22 mouse cellular contexts compared by ENCODE assay signal in genomic region chr14:30430026-30430425, GRCm38 (mm10). TPM values are rescaled to one million over a fixed set of nuclear protein-coding genes. Genes with fewer than 3 reads are reported as not detected.
DNase-seq lines count a peak whose midpoint lies in the region; ATAC-seq and TF ChIP-seq lines count a peak whose summit lies in the region.
"Had no signal": no experiment of that assay in that cellular context is flagged by ENCODE, and none has a peak within 500 bp of the region (broad histone marks: within the 10 kb centered on the region; RNA-seq: fewer than 3 reads in every experiment).

No protein-coding gene starts in this region.

- H3K9ac ChIP-seq in intestine, postnatal 0 days (ENCODE audit: low read depth, low read length), result no peak overlapping the region
- H3K9ac ChIP-seq in intestine, embryonic 15.5 days, result no peak overlapping the region
- no peak overlapping the region for H3K9ac ChIP-seq in MEL (ENCODE audit: control insufficient read depth, low read depth, low read length, poor library complexity, severe bottlenecking)
- H3K9ac ChIP-seq: embryonic facial prominence, embryonic 12.5 days; embryonic facial prominence, embryonic 15.5 days; forebrain, postnatal 0 days; heart, embryonic 12.5 days; hindbrain, embryonic 12.5 days; hindbrain, embryonic 15.5 days had no signal

- peak overlapping the region; percentile 40 for H3K4me3 ChIP-seq in gastrocnemius, adult 2 months
- H3K4me3 ChIP-seq in intestine, postnatal 0 days (ENCODE audit: low read depth, low read length), result no peak overlapping the region
- no peak overlapping the region for H3K4me3 ChIP-seq in intestine, embryonic 15.5 days (replicated peaks)
- peak overlapping the region; percentile 5 to 52; a peak in 1 of 4 replicates for H3K4me3 ChIP-seq in MEL (ENCODE audit: control insufficient read depth in 1 of 2, insufficient read depth in 1 of 2, low read depth in 2 of 2, low read length in 2 of 2)
- H3K4me3 ChIP-seq: embryonic facial prominence, embryonic 12.5 days; embryonic facial prominence, embryonic 15.5 days; heart, embryonic 12.5 days; hindbrain, embryonic 12.5 days; hindbrain, embryonic 15.5 days had no signal

- no peak for ATAC-seq in intestine, postnatal 0 days
- ATAC-seq in intestine, embryonic 15.5 days, result no peak
- 0 out of 2 replicates have a peak, but pooled peaks have one; percentile 14 for ATAC-seq in megakaryocyte-erythroid progenitor cell, adult 5-6 weeks (replicated peaks; ENCODE audit: low FRiP score, low TSS enrichment, poor library complexity, severe bottlenecking)
- no peak for ATAC-seq in cerebellum, adult (ENCODE audit: insufficient number of reproducible peaks, low FRiP score, low TSS enrichment)
- ATAC-seq: forebrain, embryonic 14.5 days; forebrain, postnatal 0 days; intestine, embryonic 16.5 days; Patski had no signal

- no peak for TF ChIP-seq POLR2A in MEL (IDR thresholded peaks at IDR 0.05; ENCODE audit: control insufficient read depth in 1 of 2, insufficient read depth in 1 of 2, low read depth in 1 of 2, low read length in 2 of 2, poor library complexity in 1 of 2)

- H3K9me3 ChIP-seq in intestine, postnatal 0 days (ENCODE audit: control insufficient read depth), result no peaks in the 10 kb centered on the region
- no peaks in the 10 kb centered on the region for H3K9me3 ChIP-seq in intestine, embryonic 15.5 days
- H3K9me3 ChIP-seq in MEL (replicated peaks; ENCODE audit: insufficient read depth, low read length), result no peaks in the 10 kb centered on the region
- H3K9me3 ChIP-seq: embryonic facial prominence, embryonic 12.5 days; embryonic facial prominence, embryonic 15.5 days; heart, embryonic 12.5 days; hindbrain, embryonic 12.5 days; hindbrain, embryonic 15.5 days had no signal

- no peak for TF ChIP-seq RAD21 in MEL (IDR thresholded peaks at IDR 0.05; ENCODE audit: low read depth, low read length)

- intact Hi-C loops in gastrocnemius, adult 2 months (cut with DNase I), result no loop called here

- no peaks in the 10 kb centered on the region for H3K36me3 ChIP-seq in intestine, postnatal 0 days (ENCODE audit: control insufficient read depth, insufficient read depth)
- H3K36me3 ChIP-seq in intestine, embryonic 15.5 days, result no peaks in the 10 kb centered on the region
- H3K36me3 ChIP-seq in MEL (ENCODE audit: control insufficient read depth in 1 of 2, insufficient read depth in 2 of 2, low read length in 2 of 2), result no peaks in the 10 kb centered on the region; a peak in 1 of 4 replicates
- H3K36me3 ChIP-seq: embryonic facial prominence, embryonic 12.5 days; embryonic facial prominence, embryonic 15.5 days; heart, embryonic 12.5 days; hindbrain, embryonic 12.5 days; hindbrain, embryonic 15.5 days had no signal

- 80% methylated on average over 9 of the region's 9 CpGs for WGBS in intestine, postnatal 0 days
- 81% methylated on average over 9 of the region's 9 CpGs for WGBS in intestine, embryonic 15.5 days

- 0 out of 2 replicates have a peak overlapping the region, but pooled peaks have one; percentile 45 for H3K4me2 ChIP-seq in intestine, postnatal 0 days (replicated peaks; ENCODE audit: low read depth)
- H3K4me2 ChIP-seq in intestine, embryonic 15.5 days (replicated peaks), result no peak overlapping the region
- H3K4me2 ChIP-seq: embryonic facial prominence, embryonic 12.5 days; embryonic facial prominence, embryonic 15.5 days; hindbrain, embryonic 12.5 days; hindbrain, embryonic 15.5 days had no signal

- TF ChIP-seq CTCF in gastrocnemius, adult 2 months (IDR thresholded peaks at IDR 0.05), result no peak
- TF ChIP-seq CTCF in intestine, postnatal 0 days (IDR thresholded peaks at IDR 0.05; ENCODE audit: low read depth), result no peak
- TF ChIP-seq CTCF in MEL (IDR thresholded peaks at IDR 0.05 in 2 of 3, conservative IDR thresholded peaks at IDR 0.05 in 1 of 3; ENCODE audit: control insufficient read depth in 1 of 3, insufficient read depth in 1 of 3, low read depth in 2 of 3, low read length in 3 of 3, poor library complexity in 1 of 3, severe bottlenecking in 1 of 3), result no peak

- no peak for DNase-seq in gastrocnemius, adult 2 months
- DNase-seq in gastrocnemius, adult 8-10 months (ENCODE audit: low spot score in 2 of 2), result no peak
- peak; percentile 39 for DNase-seq in MEL (ENCODE audit: low read depth, low spot score)
- no peak for DNase-seq in layer of hippocampus, adult 8-10 months (ENCODE audit: low spot score in 2 of 2)
- DNase-seq: adrenal gland, adult 2 months; cerebellum, adult 18-20 months; cerebellum, adult 9-10 months; forebrain, postnatal 0 days; gastrocnemius, postnatal 10 days; gastrocnemius, postnatal 36 days had no signal

- no peaks in the 10 kb centered on the region for H3K4me1 ChIP-seq in intestine, postnatal 0 days (replicated peaks; ENCODE audit: control insufficient read depth, insufficient read depth, low read length)
- H3K4me1 ChIP-seq in intestine, embryonic 15.5 days (replicated peaks), result no peaks in the 10 kb centered on the region
- H3K4me1 ChIP-seq in MEL (ENCODE audit: control insufficient read depth in 1 of 2, insufficient read depth in 2 of 2, low read length in 2 of 2), result peaks cover 0 to 5% of the 10 kb centered on the region in 2 experiments; a peak in 3 of 4 replicates
- H3K4me1 ChIP-seq: hindbrain, embryonic 15.5 days had no signal

- 0 out of 4 replicates have a peak, but pooled peaks of 1 of the 2 experiments have one; percentile 11 for TF ChIP-seq EP300 in MEL (IDR thresholded peaks at IDR 0.05; ENCODE audit: low read depth in 1 of 2, low read length in 2 of 2)

- H3K27ac ChIP-seq in gastrocnemius, adult 2 months, result no peak overlapping the region
- H3K27ac ChIP-seq in intestine, postnatal 0 days (ENCODE audit: low read depth, low read length), result no peak overlapping the region
- H3K27ac ChIP-seq in intestine, embryonic 15.5 days, result no peak overlapping the region
- no peak overlapping the region for H3K27ac ChIP-seq in MEL (ENCODE audit: control insufficient read depth, low read depth, low read length)
- H3K27ac ChIP-seq: embryonic facial prominence, embryonic 12.5 days; embryonic facial prominence, embryonic 15.5 days; hindbrain, embryonic 12.5 days; hindbrain, embryonic 15.5 days had no signal

- no peaks in the 10 kb centered on the region for H3K79me2 ChIP-seq in MEL (ENCODE audit: control insufficient read depth, insufficient read depth, low read length, poor library complexity)

- H3K27me3 ChIP-seq in intestine, postnatal 0 days (replicated peaks; ENCODE audit: control insufficient read depth, insufficient read depth, low read length), result no peaks in the 10 kb centered on the region
- H3K27me3 ChIP-seq in intestine, embryonic 15.5 days (replicated peaks), result no peaks in the 10 kb centered on the region
- H3K27me3 ChIP-seq in MEL (ENCODE audit: control insufficient read depth in 1 of 2, insufficient read depth in 2 of 2, low read length in 2 of 2), result no peaks in the 10 kb centered on the region
- H3K27me3 ChIP-seq: embryonic facial prominence, embryonic 12.5 days; embryonic facial prominence, embryonic 15.5 days; heart, embryonic 12.5 days; hindbrain, embryonic 12.5 days; hindbrain, embryonic 15.5 days had no signal

TF ChIP-seq in MEL, 35 proteins besides CTCF, POLR2A, EP300 and RAD21:
- no peak for TF ChIP-seq KAT2A (conservative IDR thresholded peaks at IDR 0.05; ENCODE audit: low read depth, low read length)
- TF ChIP-seq GATA1 (IDR thresholded peaks at IDR 0.05; ENCODE audit: low read depth, low read length), result peak; percentile 30; the same call in 1 of the 2 replicates

RNA-seq across cellular contexts. Expression of gene Dcp1a, which starts 49.3 kb away (rescaled TPM):
- total RNA-seq in gastrocnemius, adult 2 months (2021), result 1 to 10 TPM; 8.4 to 8.6 TPM
- total RNA-seq in gastrocnemius, adult 8-10 months (2022), result 1 to 10 TPM; 5.0 to 8.4 (median 7.7) TPM
- polyA plus RNA-seq in intestine, postnatal 0 days (2015; fragmentation: Nextera tagmentation; extraction: Ambion mirVana), result 5.6 and 6.4 TPM in 2 replicates
- 18.1 and 20.0 TPM in 2 replicates for polyA plus RNA-seq in intestine, embryonic 15.5 days (2015; fragmentation: Nextera tagmentation; extraction: Ambion mirVana)
- 17.6 and 21.4 TPM in 2 replicates for total RNA-seq in MEL (2012; rRNA removed)
- polyA plus RNA-seq in MEL (2012; ENCODE audit: insufficient read depth in 1 of 2, insufficient read length in 2 of 2, low read depth in 1 of 2, low replicate concordance in 2 of 2, missing spikeins in 1 of 2), result 10 to 100 TPM in 1 of 2 experiments, not detected in 1; 31.4 TPM
- 35.9 and 49.6 TPM in 2 replicates for total RNA-seq in megakaryocyte-erythroid progenitor cell, adult 5-6 weeks (2014; fragmentation: Nextera tagmentation)
- 25.8 and 32.0 TPM in 2 replicates for total RNA-seq in megakaryocyte-erythroid progenitor cell, adult 5-6 weeks (2017)
- 10 to 100 TPM; 21.8 to 25.8 (median 24.7) TPM for total RNA-seq in layer of hippocampus, adult 8-10 months (2022)

Comparison
In these comparisons a context has a peak if more than half of its experiments do, and no peak if none do; other contexts are left out.
1. H3K4me3 ChIP-seq: peak in gastrocnemius, adult 2 months (single experiment) and MEL (2 of 2); none in intestine, postnatal 0 days (single experiment) and intestine, embryonic 15.5 days (single experiment).